Mouse (Mus musculus) bone marrow, adult 2 months (tissue): ENCODE data around the gene Tmem159. TPM values are rescaled to one million over a fixed set of nuclear protein-coding genes. Genes with fewer than 3 reads are reported as not detected.

Experiments
- H3K27ac ChIP-seq: fragments of 200-500 bp; 2 replicates; pipeline ENCODE4 v1.5.1; 2012; ENCODE audit warnings: low read depth, mild to moderate bottlenecking, control low read depth, inconsistent platforms, low read length; ENCODE audit not compliant: control insufficient read depth, poor library complexity, insufficient read depth
- H3K4me1 ChIP-seq: fragments of 200-500 bp; 2 replicates; pipeline ENCODE4 v1.6.1; 2011; ENCODE audit warnings: low read length; ENCODE audit not compliant: control insufficient read depth, insufficient read depth
- H3K4me3 ChIP-seq: fragments of 200-500 bp; replicated peaks from 2 replicates; pipeline ENCODE3; 2011; ENCODE audit warnings: mild to moderate bottlenecking, low read depth, low read length, control low read depth; ENCODE audit not compliant: control insufficient read depth
- CTCF ChIP-seq: fragments of 200-500 bp; IDR thresholded peaks from 2 replicates; pipeline ENCODE4 v1.5.1; 2011; ENCODE audit warnings: low read length, control low read depth; ENCODE audit not compliant: control insufficient read depth, insufficient read depth
- POLR2A ChIP-seq: fragments of 200-500 bp; IDR thresholded peaks from 2 replicates; pipeline ENCODE4 v1.6.1; 2011; ENCODE audit warnings: low read depth, mild to moderate bottlenecking, control low read depth, low read length, borderline replicate concordance; ENCODE audit not compliant: control insufficient read depth
- WGBS: fragments of 180-500 bp; shearing (Covaris S2); methylation state at CpG from one replicate; pipeline ENCODE4 v1.1.7; 2018; 5-methylcytosine and 5-hydroxymethylcytosine counted together
- polyA plus RNA-seq: library from polyadenylated mRNA; stranded (reverse); fragments of >200 nt; gene quantifications from 2 replicates; pipeline ENCODE4 v1.2.4, GENCODE M21; 2011; ENCODE audit warnings: low replicate concordance; ENCODE audit not compliant: missing spikeins, insufficient read depth, insufficient read length

Tmem159 gene
- polyA plus RNA-seq, 1 experiment, result 2.7 TPM

DNA sequence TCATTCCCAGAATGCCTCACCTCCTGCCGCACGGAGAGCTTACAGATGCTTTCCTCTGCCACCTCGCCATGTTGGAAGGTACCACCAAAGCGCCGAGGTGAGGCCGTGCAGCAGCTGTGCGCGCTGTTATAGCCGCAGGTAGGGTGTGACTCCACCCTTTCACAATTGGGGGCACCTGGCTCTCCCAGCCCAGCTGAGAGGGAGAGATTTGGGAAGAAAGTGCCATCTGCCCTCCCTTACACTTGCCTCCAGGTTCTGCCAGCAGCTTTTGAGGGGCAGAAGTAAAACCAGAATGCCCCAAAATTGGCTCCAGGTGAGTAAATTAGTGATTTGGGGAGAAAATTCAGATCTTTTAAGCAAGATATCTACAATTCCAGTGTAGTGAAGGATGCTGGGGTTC, 43.0 kb downstream of the Tmem159 start, which contains the start of gene Zp2:
Zp2 (minus strand) TSS at position 101 of the 400 bp plus-strand sequence.
- no peak within 1 kb of the TSS for H3K4me3 ChIP-seq
- H3K4me1 ChIP-seq, result no peaks in the 10 kb centered on the region
- TF ChIP-seq POLR2A (no peak), CTCF (no peak)
- WGBS, result 71% methylated on average over 9 of the region's 9 CpGs
- H3K27ac ChIP-seq, result no peak within 1 kb of the TSS

- WGBS, result 55% methylated on average over 3 of the region's 3 CpGs
- no peak overlapping the region for H3K4me3 ChIP-seq
- TF ChIP-seq CTCF (no peak), POLR2A (no peak)
- H3K27ac ChIP-seq, result no peak overlapping the region
- no peaks in the 10 kb centered on the region for H3K4me1 ChIP-seq
Observed at GRCm38 (mm10) chr7:120150257-120150656, 48.1 kb downstream of the Tmem159 start.

DNA sequence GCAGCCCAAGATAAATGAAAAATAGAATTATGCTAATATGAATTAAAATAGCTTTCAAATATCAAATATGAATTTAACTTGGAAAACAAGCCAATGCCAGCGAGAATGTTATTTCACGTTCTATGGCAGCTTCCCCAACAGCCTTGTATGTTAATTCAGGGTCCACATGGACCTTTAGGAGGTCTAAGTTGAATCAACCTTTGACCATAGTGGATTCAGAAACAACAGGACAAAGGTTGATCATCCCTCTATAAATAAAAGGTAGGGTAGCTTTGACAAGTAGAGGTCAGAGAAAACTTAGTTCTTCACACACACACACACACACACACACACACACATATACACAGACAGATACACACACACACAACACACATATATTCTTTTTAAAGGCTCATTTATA, 48.7 kb downstream of the Tmem159 start:
- H3K27ac ChIP-seq, result no peak overlapping the region
- H3K4me1 ChIP-seq, result no peaks in the 10 kb centered on the region
- no peak for TF ChIP-seq CTCF
- no peak for TF ChIP-seq POLR2A
- H3K4me3 ChIP-seq, result no peak overlapping the region
- 68% methylated on average over 2 of the region's 2 CpGs for WGBS

DNA sequence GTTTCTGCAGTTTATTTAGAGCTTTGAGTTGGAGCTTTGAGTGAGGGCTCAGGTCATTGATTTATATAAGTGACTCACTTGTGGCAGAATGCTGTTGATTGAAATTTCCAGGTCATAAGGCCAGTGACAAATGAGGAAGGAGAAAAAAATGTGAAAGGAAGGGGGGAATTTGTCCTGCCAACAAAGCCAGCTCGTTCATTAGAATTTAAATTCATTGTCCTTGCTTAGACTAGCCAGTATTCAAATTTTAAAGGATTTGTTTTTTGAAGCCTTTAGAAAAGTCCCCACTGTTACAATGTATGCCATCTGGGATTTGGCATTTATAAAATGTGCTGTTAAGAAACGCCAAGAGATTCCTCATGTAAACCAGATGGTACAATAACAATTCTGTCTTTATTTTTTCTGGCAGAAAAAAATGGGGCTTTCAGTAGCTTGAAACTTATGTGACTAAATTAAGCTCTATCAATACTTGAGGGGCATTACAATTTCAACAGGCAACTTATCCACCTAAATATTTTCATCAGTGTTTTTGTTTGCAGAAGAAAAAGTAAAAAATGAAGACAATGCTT, 54.8 kb downstream of the Tmem159 start:
- Histone ChIP-seq H3K27ac (no peak overlapping the region), H3K4me1 (no peaks in the 10 kb centered on the region), H3K4me3 (no peak overlapping the region)
- whole genome bisulfite sequencing, result 39% methylated on average over 2 of the region's 2 CpGs
- no peak for TF ChIP-seq CTCF

- Histone ChIP-seq H3K4me1 (no peaks in the 10 kb centered on the region), H3K27ac (no peak overlapping the region), H3K4me3 (no peak overlapping the region)
- TF ChIP-seq POLR2A (no peak), CTCF (no peak)
- 63% methylated on average over 5 of the region's 5 CpGs for WGBS
Observed at GRCm38 (mm10) chr7:120157575-120158061, 55.5 kb downstream of the Tmem159 start.

- TF ChIP-seq CTCF (no peak), POLR2A (no peak)
- 53% methylated on average over 4 of the region's 4 CpGs for WGBS
- H3K4me1 ChIP-seq, result no peaks in the 10 kb centered on the region
- H3K4me3 ChIP-seq, result no peak overlapping the region
- H3K27ac ChIP-seq, result no peak overlapping the region
Observed at GRCm38 (mm10) chr7:120158121-120158613, 56.0 kb downstream of the Tmem159 start.

GRCm38 (mm10) chr7:120163581-120164251, 61.6 kb downstream of the Tmem159 start:
- TF ChIP-seq POLR2A (no peak), CTCF (no peak)
- Histone ChIP-seq H3K4me1 (no peaks in the 10 kb centered on the region), H3K4me3 (no peak overlapping the region), H3K27ac (no peak overlapping the region)
- WGBS, result 87% methylated on average over 11 of the region's 11 CpGs

Other genes starting within 250 kb of the Tmem159 start
- gene Lyrm1, start 206.5 kb upstream of the Tmem159 start, polyA plus RNA-seq, result 2.3 and 4.4 TPM in 2 replicates
- 2.7 and 7.9 TPM in 2 replicates for gene Dcun1d3, start 206.1 kb upstream of the Tmem159 start, polyA plus RNA-seq
- gene Dnah3, start 7.1 kb upstream of the Tmem159 start, polyA plus RNA-seq, result not detected in 2 replicates
- gene Zp2, start 42.9 kb downstream of the Tmem159 start, polyA plus RNA-seq, result not detected in 2 replicates
- not detected in 2 replicates for gene Anks4b, start 71.5 kb downstream of the Tmem159 start, polyA plus RNA-seq
- 1.1 TPM in 1 of 2 replicates, not detected in the other for gene Crym, start 99.8 kb downstream of the Tmem159 start, polyA plus RNA-seq
- gene Abca14, start 101.6 kb downstream of the Tmem159 start, polyA plus RNA-seq, result not detected in 2 replicates
- not detected in 2 replicates for gene Abca15, start 226.3 kb downstream of the Tmem159 start, polyA plus RNA-seq